Mouse (Mus musculus): ENCODE measurements around the gene Klhdc1. TPM values are rescaled to one million over a fixed set of nuclear protein-coding genes. Genes with fewer than 3 reads are reported as not detected.

Klhdc1 gene
- total RNA-seq, 2 experiments from 2014 or later = 18.7 to 24.1 TPM

DNA sequence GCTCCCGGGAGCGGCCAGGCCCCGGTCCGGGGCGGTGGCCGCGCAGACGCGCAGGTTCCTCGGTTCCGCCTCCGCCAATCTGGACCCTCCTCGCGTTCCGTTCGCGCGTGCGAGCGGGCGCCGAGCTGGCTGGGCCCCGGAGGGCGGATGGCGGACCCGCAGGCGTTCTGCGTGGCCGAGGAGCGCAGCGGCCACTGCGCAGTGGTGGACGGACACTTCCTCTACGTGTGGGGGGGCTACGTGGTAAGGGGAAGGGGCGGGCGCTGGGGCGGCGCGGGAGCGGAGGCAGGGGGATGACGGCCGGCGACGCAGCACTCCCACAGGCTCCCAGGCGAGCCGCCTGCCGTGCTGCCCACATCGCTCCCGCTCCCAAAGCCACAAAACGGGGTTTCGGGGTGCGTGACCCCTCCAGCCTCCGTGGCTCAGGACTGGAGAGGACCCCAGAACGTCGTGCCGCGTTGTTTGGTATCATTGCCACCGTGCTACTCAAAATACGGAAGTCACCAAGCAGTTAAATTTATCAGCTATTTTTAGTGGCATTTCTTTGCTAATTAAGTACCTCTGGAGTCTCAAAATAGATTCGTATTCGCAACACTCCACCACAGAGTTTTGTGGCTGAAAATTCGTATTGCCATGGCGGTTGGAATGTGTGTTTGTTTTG lies 925 bp downstream of the Klhdc1 start:
- Histone ChIP-seq H3K27ac (peak overlapping the region; percentile 94), H3K4me3 (peak overlapping the region; percentile 84)
- TF ChIP-seq CTCF (IDR thresholded peaks at IDR 0.05) = no peak
- peak; percentile 87 for DNase-seq
- intact Hi-C loops (cut with DNase I) = no loop called here

DNA sequence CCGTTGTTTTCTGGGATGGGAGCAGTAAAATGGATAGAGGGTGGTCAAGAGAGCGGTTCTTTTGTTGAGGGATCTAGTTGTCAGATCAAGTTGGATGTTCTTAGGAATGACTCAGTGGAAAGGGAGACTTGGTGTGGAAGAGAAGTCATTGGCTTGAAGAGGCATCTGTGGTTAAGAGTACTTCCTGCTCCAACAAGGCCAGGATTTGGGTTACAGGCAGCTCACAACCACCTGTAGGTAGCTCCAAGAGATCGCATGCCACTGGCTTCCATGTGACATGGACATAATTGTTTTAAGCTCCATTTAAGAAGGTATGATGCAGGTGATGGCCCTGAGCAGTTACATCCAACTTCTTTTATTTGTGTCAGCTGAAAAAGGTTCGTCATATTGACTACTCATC lies 8.8 kb downstream of the Klhdc1 start:
- intact Hi-C loops (cut with DNase I) = no loop called here
- Histone ChIP-seq H3K27ac (no peak overlapping the region), H3K4me3 (no peak overlapping the region)
- no peak for DNase-seq
- TF ChIP-seq CTCF (IDR thresholded peaks at IDR 0.05) = no peak

DNA sequence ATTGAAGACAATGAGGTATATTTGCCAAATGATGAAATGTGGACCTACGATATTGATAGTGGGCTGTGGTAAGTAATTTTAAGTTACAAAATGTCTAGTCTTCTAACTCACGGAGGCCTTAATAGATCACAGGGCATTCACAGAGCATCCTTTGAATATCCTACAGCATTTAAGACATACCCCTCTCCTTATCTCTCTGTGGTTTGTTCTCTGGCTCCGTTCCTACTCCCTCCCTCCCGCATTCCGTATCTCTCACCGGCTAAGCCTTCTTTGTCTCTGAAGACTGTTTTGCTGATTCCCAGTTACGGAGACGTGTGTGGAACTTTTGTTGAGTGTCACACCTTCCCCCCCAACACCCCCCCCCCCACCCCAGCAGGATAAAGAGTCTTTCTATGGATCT lies 9.8 kb downstream of the Klhdc1 start:
- Histone ChIP-seq H3K4me3 (no peak overlapping the region), H3K27ac (no peak overlapping the region)
- intact Hi-C loops (cut with DNase I) = no loop called here
- DNase-seq = no peak
- TF ChIP-seq CTCF (IDR thresholded peaks at IDR 0.05) = no peak

DNA sequence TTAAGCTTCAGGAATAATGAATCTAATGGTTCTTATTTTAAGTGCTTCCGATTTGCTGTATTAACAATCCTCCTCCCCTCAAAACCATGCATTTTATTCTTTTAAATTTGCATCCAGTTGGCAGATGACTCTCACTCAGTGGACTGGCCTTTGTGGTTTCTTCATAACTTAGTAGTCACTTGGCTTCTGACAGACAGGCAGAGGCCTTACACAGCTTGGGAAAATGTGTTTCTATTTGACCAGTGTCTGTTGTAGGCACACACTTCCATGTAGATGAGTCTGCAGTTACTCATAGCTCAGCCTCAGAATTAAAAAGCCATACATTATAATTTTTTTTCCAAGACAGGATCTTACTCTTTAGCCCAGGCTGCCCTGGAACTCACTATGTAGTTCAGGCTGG lies 12.8 kb downstream of the Klhdc1 start:
- DNase-seq = no peak
- intact Hi-C loops (cut with DNase I) = no loop called here

DNA sequence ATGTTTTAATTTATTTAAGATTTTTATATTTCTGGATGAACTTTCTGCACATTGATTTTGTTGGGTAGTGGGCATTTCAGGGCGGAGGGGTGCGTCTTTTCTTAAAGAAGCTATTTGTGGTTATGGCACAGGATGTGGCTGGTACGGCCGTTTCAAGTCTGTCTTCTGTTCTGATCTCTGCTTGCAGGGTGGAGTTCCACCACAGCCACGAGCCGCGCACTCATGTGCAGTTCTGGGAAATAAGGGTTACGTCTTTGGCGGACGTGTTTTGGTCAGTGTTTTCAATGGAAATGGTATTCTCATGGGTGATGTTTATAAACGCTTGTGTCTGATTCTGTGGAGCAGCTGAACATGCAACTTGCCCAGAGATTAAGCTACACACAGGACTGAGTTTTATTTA lies 16.9 kb downstream of the Klhdc1 start:
- Histone ChIP-seq H3K27ac (no peak overlapping the region), H3K4me3 (no peak overlapping the region)
- intact Hi-C loops (cut with DNase I) = no loop called here
- no peak for DNase-seq
- no peak for TF ChIP-seq CTCF (IDR thresholded peaks at IDR 0.05)

More for the DNA sequence above, 12.8 kb downstream of the Klhdc1 start:
- H3K27ac ChIP-seq = no peak overlapping the region
- TF ChIP-seq CTCF (IDR thresholded peaks at IDR 0.05) = no peak
- no peak overlapping the region for H3K4me3 ChIP-seq

DNA sequence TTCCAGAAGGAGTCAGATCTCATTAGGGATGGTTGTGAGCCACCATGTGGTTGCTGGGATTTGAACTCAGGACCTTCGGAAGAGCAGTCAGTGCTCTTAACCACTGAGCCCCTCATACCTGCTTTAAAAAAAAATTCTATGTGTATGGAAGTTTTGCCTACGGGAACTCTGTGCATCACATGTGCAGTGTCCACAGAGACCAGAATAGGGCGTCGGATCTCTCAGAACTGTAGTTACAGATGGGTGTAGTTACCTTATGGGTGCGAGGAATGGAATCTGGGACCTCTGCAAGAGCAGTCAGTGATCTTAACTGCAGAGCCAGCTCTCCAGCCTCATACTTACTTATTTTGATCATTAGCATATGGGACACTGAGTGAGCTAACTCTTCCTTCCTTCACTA lies 21.3 kb downstream of the Klhdc1 start:
- DNase-seq = no peak
- Histone ChIP-seq H3K4me3 (no peak overlapping the region), H3K27ac (no peak overlapping the region)
- intact Hi-C loops (cut with DNase I) = no loop called here
- TF ChIP-seq CTCF (IDR thresholded peaks at IDR 0.05) = peak; percentile 1; the same call in 1 of the 2 replicates

DNA sequence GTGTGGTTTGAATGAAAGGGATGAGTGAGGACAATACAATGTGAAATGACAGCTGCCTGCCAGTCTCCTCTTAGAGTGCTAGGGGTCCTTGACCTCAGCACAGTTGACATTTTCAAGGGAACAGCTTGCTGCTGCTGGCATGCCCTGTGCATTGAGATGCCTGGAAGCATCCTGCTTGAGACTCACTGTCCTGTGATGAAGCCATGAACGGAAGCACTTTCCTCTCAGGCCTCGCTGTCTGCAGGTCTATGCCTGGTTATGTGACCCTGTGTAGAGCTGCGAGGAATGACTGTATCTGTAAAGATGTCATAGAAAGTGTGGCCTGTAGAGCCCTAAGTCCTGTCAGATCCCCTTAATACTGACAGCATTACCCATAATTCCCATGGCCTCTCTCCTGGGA lies 24.1 kb downstream of the Klhdc1 start:
- no peak for TF ChIP-seq CTCF (IDR thresholded peaks at IDR 0.05)
- Histone ChIP-seq H3K27ac (no peak overlapping the region), H3K4me3 (no peak overlapping the region)
- intact Hi-C loops (cut with DNase I) = no loop called here
- no peak for DNase-seq

DNA sequence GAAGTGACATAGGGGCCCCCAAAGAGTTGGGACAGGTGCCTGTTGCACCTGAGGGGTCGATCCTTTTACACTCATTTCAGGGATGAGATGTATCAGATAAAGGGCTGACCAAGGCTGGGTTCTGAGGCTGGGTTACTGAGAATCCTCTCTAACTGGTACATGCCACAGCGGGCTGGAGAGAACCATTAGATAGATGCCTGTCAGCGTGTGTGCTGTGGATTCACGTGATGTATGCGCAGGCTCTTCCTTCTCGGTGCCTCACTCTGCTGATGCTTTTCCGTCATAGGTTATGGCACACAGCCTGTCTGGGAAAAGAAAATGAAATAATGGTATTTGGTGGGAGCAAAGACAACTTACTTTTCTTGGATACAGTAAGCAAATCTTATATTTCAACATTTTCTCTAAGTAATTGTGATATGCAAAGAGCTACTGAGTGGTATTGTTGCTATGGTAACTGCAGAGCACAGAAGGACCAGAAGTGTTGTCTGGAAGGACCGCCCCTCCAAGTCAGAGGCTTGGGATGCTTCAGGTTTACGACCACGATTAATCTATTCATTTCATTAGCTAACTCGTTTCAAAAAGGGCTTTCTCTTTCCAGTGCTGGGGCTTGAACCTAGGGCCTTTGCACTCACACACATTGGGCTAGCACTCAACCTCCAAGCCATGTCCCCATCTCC lies 27.1 kb downstream of the Klhdc1 start:
- DNase-seq = no peak
- TF ChIP-seq CTCF (IDR thresholded peaks at IDR 0.05) = no peak
- intact Hi-C loops (cut with DNase I) = no loop called here
- no peak overlapping the region for H3K27ac ChIP-seq
- H3K4me3 ChIP-seq = no peak overlapping the region

DNA sequence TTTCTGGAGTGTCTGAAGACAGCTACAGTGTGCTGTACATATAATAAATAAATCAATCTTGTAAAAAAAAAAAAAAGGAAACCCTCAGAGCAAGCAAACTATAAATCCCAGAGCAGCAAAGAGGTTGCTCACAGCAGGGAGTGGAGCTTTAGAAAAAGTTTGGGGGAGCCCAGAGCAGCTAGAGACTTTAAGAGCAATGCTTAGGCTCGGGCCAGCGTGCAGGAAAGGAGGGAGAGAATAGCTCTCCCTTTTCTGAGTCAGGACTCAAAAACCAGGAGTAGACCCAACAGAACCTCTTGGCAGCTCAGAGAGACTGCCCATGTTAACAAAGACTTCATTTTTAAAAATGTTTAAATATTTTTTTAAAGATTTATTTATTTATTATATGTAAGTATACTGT lies 28.0 kb downstream of the Klhdc1 start:
- intact Hi-C loops (cut with DNase I) = no loop called here
- no peak overlapping the region for H3K27ac ChIP-seq
- no peak for DNase-seq
- H3K4me3 ChIP-seq = no peak overlapping the region
- TF ChIP-seq CTCF (IDR thresholded peaks at IDR 0.05) = no peak

DNA sequence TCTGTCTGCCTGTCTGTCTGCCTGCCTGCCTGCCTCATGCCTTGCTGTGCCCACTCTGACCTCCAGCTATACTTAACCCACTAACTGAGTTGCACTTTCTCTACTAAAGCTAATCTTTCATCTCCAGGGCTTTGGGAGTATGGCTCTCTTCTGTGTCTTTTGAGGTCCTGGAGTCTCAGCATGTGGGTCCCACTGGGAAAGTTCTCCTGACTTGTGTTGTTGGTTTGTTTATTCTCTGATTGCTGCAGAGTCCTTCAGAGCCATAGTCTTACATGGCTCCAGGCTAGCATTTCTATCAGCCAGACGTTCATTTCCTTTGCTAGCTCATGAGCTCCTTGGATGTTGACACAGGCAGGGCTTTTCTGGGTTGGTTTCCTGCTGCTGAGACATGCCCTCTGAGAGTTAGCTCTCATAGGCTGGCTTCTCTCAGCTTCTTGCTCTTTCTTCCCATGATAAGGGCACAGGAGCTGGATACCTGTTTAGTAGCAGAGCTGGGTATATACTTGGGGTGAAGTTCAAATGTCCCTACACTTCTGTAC lies 39.0 kb downstream of the Klhdc1 start:
- intact Hi-C loops (cut with DNase I) = no loop called here
- no peak for TF ChIP-seq CTCF (IDR thresholded peaks at IDR 0.05)
- DNase-seq = no peak
- H3K4me3 ChIP-seq = no peak overlapping the region
- H3K27ac ChIP-seq = no peak overlapping the region

DNA sequence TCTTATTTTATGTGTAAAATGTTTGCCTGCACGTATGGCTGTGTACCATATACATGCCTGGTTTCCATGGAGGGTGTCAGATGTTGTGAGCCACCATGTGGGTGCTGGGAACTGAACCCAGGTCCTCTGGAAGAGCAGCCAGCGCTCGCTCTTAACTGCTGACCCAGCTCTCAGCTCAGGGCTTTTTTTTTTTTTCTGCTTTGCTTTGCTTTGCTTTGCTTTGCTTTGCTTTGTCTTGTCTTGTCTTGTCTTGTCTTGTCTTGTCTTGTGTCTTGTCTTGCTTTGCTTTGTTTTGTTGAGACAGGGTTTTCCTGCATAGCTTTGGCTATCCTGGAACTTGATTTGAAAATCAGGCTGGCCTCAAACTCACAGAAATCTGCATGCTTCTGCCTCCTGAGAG lies 39.9 kb downstream of the Klhdc1 start:
- intact Hi-C loops (cut with DNase I) = no loop called here
- TF ChIP-seq CTCF (IDR thresholded peaks at IDR 0.05) = no peak
- no peak for DNase-seq
- Histone ChIP-seq H3K4me3 (no peak overlapping the region), H3K27ac (no peak overlapping the region)

DNA sequence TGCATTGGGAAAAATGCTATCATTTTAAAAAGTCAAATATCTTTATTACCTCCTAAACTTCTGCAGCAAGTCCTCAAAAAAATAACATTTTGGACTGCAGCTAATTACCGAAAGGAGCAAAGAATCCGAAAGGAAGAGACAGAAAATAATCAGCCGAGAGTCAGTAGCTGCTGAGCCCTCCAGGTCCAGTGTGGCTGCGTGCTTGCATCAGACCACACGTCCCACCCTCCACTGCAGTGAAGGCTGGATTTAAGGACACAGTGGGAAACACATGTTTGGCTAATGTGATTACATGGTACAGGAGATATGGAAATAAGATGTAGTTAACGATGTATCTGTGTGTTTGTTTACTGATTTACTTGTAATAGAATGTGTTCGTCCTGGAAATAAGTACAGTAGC lies 42.2 kb downstream of the Klhdc1 start:
- no peak overlapping the region for H3K27ac ChIP-seq
- H3K4me3 ChIP-seq = no peak overlapping the region
- TF ChIP-seq CTCF (IDR thresholded peaks at IDR 0.05) = no peak
- intact Hi-C loops (cut with DNase I) = no loop called here
- no peak for DNase-seq

DNA sequence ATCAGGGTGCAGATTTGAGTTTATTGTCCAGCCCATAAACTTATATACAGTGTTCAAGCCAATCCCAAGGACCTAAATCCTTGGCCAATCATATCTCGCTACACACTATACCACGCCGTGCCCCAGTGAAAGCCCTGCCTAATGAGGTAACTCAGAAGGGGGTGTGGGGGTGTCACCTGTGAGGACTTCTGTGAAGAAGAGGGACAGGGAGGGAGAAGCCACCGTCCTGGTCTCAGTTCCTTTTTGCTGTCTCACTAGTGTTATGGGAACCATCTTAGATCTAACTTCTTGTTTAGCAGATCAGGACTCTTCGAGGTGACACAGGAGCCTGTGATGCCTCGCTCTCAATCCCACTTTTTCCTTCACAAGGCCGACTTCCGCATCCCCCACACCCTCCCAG lies 46.6 kb downstream of the Klhdc1 start:
- DNase-seq = no peak
- no peak for TF ChIP-seq CTCF (IDR thresholded peaks at IDR 0.05)
- H3K27ac ChIP-seq = no peak overlapping the region
- no peak overlapping the region for H3K4me3 ChIP-seq
- intact Hi-C loops (cut with DNase I) = no loop called here

DNA sequence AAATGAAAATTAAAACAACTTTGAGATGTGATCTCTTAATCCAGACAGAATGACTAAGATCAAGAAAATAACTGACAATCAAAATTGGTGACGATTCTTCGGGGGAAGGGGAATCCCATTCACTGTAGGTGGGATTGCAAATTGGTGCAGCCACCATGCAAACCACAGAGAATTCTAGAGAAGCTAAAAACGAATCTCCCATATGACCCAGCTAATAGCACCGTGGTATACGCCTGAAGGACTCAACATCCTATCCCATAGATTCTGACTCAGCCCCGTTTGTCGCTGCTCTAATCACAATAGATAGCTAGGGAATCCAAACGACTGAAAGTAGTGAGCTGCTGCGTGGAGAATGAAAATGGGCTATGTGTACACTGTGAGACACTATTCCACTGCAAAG lies 47.7 kb downstream of the Klhdc1 start:
- intact Hi-C loops (cut with DNase I) = no loop called here
- TF ChIP-seq CTCF (IDR thresholded peaks at IDR 0.05) = no peak
- H3K4me3 ChIP-seq = no peak overlapping the region
- no peak overlapping the region for H3K27ac ChIP-seq
- DNase-seq = no peak

Measured in gastrocnemius, adult 2 months (tissue).